Mouse (Mus musculus): ENCODE measurements around the gene Agpat2.

- TF ChIP-seq CTCF (IDR thresholded peaks at IDR 0.05; ENCODE audit: low read depth, low read length) = no peak
- peak; percentile 77; the same call in 1 of the 2 replicates for TF ChIP-seq POLR2AphosphoS5 (IDR thresholded peaks at IDR 0.05; ENCODE audit: insufficient replicate concordance, low read depth, low read length)
These were observed 9.7 kb downstream of the Agpat2 start for GRCm38 (mm10) chr2:26594461-26594933.
